Mouse (Mus musculus) frontal cortex, postnatal 36 days (tissue): ENCODE measurements around the gene Ing1.
"Not testable (repeated sequence)": the region's sequence is repeated elsewhere in the genome, so short reads cannot be mapped to it uniquely, and the experiment has no call there.

Experiments used
- DNase-seq, 2 experiments: peaks; one replicate each; pipeline ENCODE4 v3.0.0; 2022; ENCODE audit warnings: low spot score in 2 of 2

Ing1 gene

GRCm38 (mm10) chr8:11550281-11550948, 5.0 kb upstream of the Ing1 start, which contains the start of gene Cars2:
Gene Cars2 (minus strand): TSS chr8:11550783.
- peak; percentile 89 to 92 for DNase-seq

GRCm38 (mm10) chr8:11551497-11551896, 3.9 kb upstream of the Ing1 start:
- not testable (repeated sequence) for DNase-seq

GRCm38 (mm10) chr8:11552390-11552789, 3.0 kb upstream of the Ing1 start:
- DNase-seq: no peak

GRCm38 (mm10) chr8:11555720-11556591, 585 bp downstream of the Ing1 start:
- DNase-seq: peak; percentile 100

- DNase-seq: peak; percentile 49 to 50
These were observed 1.5 kb downstream of the Ing1 start for GRCm38 (mm10) chr8:11556691-11557423.

- no peak for DNase-seq
These were observed 2.0 kb downstream of the Ing1 start for GRCm38 (mm10) chr8:11557424-11557767.

- DNase-seq: peak; percentile 94 to 96
These were observed 2.6 kb downstream of the Ing1 start for GRCm38 (mm10) chr8:11557768-11558629.

GRCm38 (mm10) chr8:11559511-11559910, 4.1 kb downstream of the Ing1 start:
- DNase-seq: no peak

- no peak for DNase-seq
These were observed 4.8 kb downstream of the Ing1 start for GRCm38 (mm10) chr8:11560220-11560619.

GRCm38 (mm10) chr8:11564236-11564635, 8.9 kb downstream of the Ing1 start:
- no peak for DNase-seq

GRCm38 (mm10) chr8:11564721-11565120, 9.3 kb downstream of the Ing1 start:
- no peak for DNase-seq

- not testable (repeated sequence) for DNase-seq
These were observed 12.8 kb downstream of the Ing1 start for GRCm38 (mm10) chr8:11568193-11568592.

- DNase-seq: no peak
These were observed 14.1 kb downstream of the Ing1 start for GRCm38 (mm10) chr8:11569260-11570097.

GRCm38 (mm10) chr8:11570742-11571141, 15.4 kb downstream of the Ing1 start:
- no peak for DNase-seq

GRCm38 (mm10) chr8:11571950-11572349, 16.6 kb downstream of the Ing1 start:
- DNase-seq: no peak

- DNase-seq: no peak
These were observed 17.1 kb downstream of the Ing1 start for GRCm38 (mm10) chr8:11572428-11572827.

GRCm38 (mm10) chr8:11574911-11575603, 19.7 kb downstream of the Ing1 start:
- no peak for DNase-seq

GRCm38 (mm10) chr8:11575604-11576384, 20.4 kb downstream of the Ing1 start:
- no peak for DNase-seq
